Mouse (Mus musculus): ENCODE results near the gene Adam10. TPM values are rescaled to one million over a fixed set of nuclear protein-coding genes. Genes with fewer than 3 reads are reported as not detected.
A peak's percentile ranks its signal among the peaks of the same experiment; 100 is the strongest.

Adam10 gene
- polyA plus RNA-seq, 1 experiment: 36.8 TPM

- peaks cover 1% of the 10 kb centered on the region; the same call in 1 of the 2 replicates for H3K4me1 ChIP-seq (ENCODE audit: control insufficient read depth, insufficient read depth, low read length)
- under 1% methylated on average over 100 of the region's 103 CpGs for WGBS
- H3K27ac ChIP-seq (ENCODE audit: control insufficient read depth, insufficient read depth, low read depth, low read length, poor library complexity): peak overlapping the region; percentile 99
- TF ChIP-seq CTCF (IDR thresholded peaks at IDR 0.05; ENCODE audit: control insufficient read depth, insufficient read depth, low read length): no peak
- TF ChIP-seq POLR2A (IDR thresholded peaks at IDR 0.05; ENCODE audit: borderline replicate concordance, control insufficient read depth, low read depth, low read length): no peak; the same call in 1 of the 2 replicates
- H3K4me3 ChIP-seq (replicated peaks; ENCODE audit: control insufficient read depth, low read depth, low read length): peak overlapping the region; percentile 97
Observed at GRCm38 (mm10) chr9:70679132-70680091, 615 bp downstream of the Adam10 start.

- no peak overlapping the region for H3K27ac ChIP-seq (ENCODE audit: control insufficient read depth, insufficient read depth, low read depth, low read length, poor library complexity)
- WGBS: 30% methylated on average over 1 of the region's 1 CpGs
- no peak for TF ChIP-seq POLR2A (IDR thresholded peaks at IDR 0.05; ENCODE audit: borderline replicate concordance, control insufficient read depth, low read depth, low read length)
- TF ChIP-seq CTCF (IDR thresholded peaks at IDR 0.05; ENCODE audit: control insufficient read depth, insufficient read depth, low read length): no peak
- no peak overlapping the region for H3K4me3 ChIP-seq (replicated peaks; ENCODE audit: control insufficient read depth, low read depth, low read length)
- peaks cover 1% of the 10 kb centered on the region; the same call in 1 of the 2 replicates for H3K4me1 ChIP-seq (ENCODE audit: control insufficient read depth, insufficient read depth, low read length)
Observed at GRCm38 (mm10) chr9:70682202-70682601, 3.4 kb downstream of the Adam10 start.

- no peak overlapping the region for H3K27ac ChIP-seq (ENCODE audit: control insufficient read depth, insufficient read depth, low read depth, low read length, poor library complexity)
- WGBS: 75% methylated on average over 2 of the region's 2 CpGs
- H3K4me1 ChIP-seq (ENCODE audit: control insufficient read depth, insufficient read depth, low read length): peaks cover 2% of the 10 kb centered on the region; the same call in 1 of the 2 replicates
Observed at GRCm38 (mm10) chr9:70688301-70688968, 9.6 kb downstream of the Adam10 start.

GRCm38 (mm10) chr9:70689926-70690325 lies 11.1 kb downstream of the Adam10 start:
- no peak overlapping the region for H3K27ac ChIP-seq (ENCODE audit: control insufficient read depth, insufficient read depth, low read depth, low read length, poor library complexity)
- no peak for TF ChIP-seq CTCF (IDR thresholded peaks at IDR 0.05; ENCODE audit: control insufficient read depth, insufficient read depth, low read length)
- TF ChIP-seq POLR2A (IDR thresholded peaks at IDR 0.05; ENCODE audit: borderline replicate concordance, control insufficient read depth, low read depth, low read length): no peak
- no peak overlapping the region for H3K4me3 ChIP-seq (replicated peaks; ENCODE audit: control insufficient read depth, low read depth, low read length)
- WGBS: 37% methylated on average over 3 of the region's 3 CpGs
- H3K4me1 ChIP-seq (ENCODE audit: control insufficient read depth, insufficient read depth, low read length): peaks cover 2% of the 10 kb centered on the region; the same call in 1 of the 2 replicates

More at GRCm38 (mm10) chr9:70688301-70688968, 9.6 kb downstream of the Adam10 start:
- H3K4me3 ChIP-seq (replicated peaks; ENCODE audit: control insufficient read depth, low read depth, low read length): no peak overlapping the region
- TF ChIP-seq CTCF (IDR thresholded peaks at IDR 0.05; ENCODE audit: control insufficient read depth, insufficient read depth, low read length): no peak
- TF ChIP-seq POLR2A (IDR thresholded peaks at IDR 0.05; ENCODE audit: borderline replicate concordance, control insufficient read depth, low read depth, low read length): no peak

- Histone ChIP-seq H3K4me3 (replicated peaks; ENCODE audit: control insufficient read depth, low read depth, low read length) (no peak overlapping the region), H3K27ac (ENCODE audit: control insufficient read depth, insufficient read depth, low read depth, low read length, poor library complexity) (no peak overlapping the region), H3K4me1 (ENCODE audit: control insufficient read depth, insufficient read depth, low read length) (peaks cover 2% of the 10 kb centered on the region; the same call in 1 of the 2 replicates)
- TF ChIP-seq CTCF (IDR thresholded peaks at IDR 0.05; ENCODE audit: control insufficient read depth, insufficient read depth, low read length) (no peak), POLR2A (IDR thresholded peaks at IDR 0.05; ENCODE audit: borderline replicate concordance, control insufficient read depth, low read depth, low read length) (no peak)
Observed at GRCm38 (mm10) chr9:70690579-70690978, 11.8 kb downstream of the Adam10 start.

- Histone ChIP-seq H3K4me1 (ENCODE audit: control insufficient read depth, insufficient read depth, low read length) (peaks cover 2% of the 10 kb centered on the region; the same call in 1 of the 2 replicates), H3K27ac (ENCODE audit: control insufficient read depth, insufficient read depth, low read depth, low read length, poor library complexity) (no peak overlapping the region), H3K4me3 (replicated peaks; ENCODE audit: control insufficient read depth, low read depth, low read length) (no peak overlapping the region)
- no peak for TF ChIP-seq CTCF (IDR thresholded peaks at IDR 0.05; ENCODE audit: control insufficient read depth, insufficient read depth, low read length)
- no peak for TF ChIP-seq POLR2A (IDR thresholded peaks at IDR 0.05; ENCODE audit: borderline replicate concordance, control insufficient read depth, low read depth, low read length)
- 31% methylated on average over 2 of the region's 2 CpGs for WGBS
Observed at GRCm38 (mm10) chr9:70691772-70692693, 13.2 kb downstream of the Adam10 start.

GRCm38 (mm10) chr9:70695723-70696122 lies 16.9 kb downstream of the Adam10 start:
- no peak for TF ChIP-seq CTCF (IDR thresholded peaks at IDR 0.05; ENCODE audit: control insufficient read depth, insufficient read depth, low read length)
- no peak for TF ChIP-seq POLR2A (IDR thresholded peaks at IDR 0.05; ENCODE audit: borderline replicate concordance, control insufficient read depth, low read depth, low read length)
- 58% methylated on average over 2 of the region's 2 CpGs for WGBS
- H3K4me1 ChIP-seq (ENCODE audit: control insufficient read depth, insufficient read depth, low read length): peaks cover 2% of the 10 kb centered on the region; the same call in 1 of the 2 replicates
- no peak overlapping the region for H3K4me3 ChIP-seq (replicated peaks; ENCODE audit: control insufficient read depth, low read depth, low read length)
- no peak overlapping the region for H3K27ac ChIP-seq (ENCODE audit: control insufficient read depth, insufficient read depth, low read depth, low read length, poor library complexity)

Data from bone marrow, adult 2 months (tissue).